Mouse (Mus musculus) thymus, postnatal 4 days (tissue): Measurements from ENCODE around the gene Polr3e.
"Not testable (repeated sequence)": the region's sequence is repeated elsewhere in the genome, so short reads cannot be mapped to it uniquely, and the experiment has no call there.

Experiments used
- DNase-seq: peaks from one replicate; pipeline ENCODE4 v3.0.0; 2021

Polr3e gene

DNA sequence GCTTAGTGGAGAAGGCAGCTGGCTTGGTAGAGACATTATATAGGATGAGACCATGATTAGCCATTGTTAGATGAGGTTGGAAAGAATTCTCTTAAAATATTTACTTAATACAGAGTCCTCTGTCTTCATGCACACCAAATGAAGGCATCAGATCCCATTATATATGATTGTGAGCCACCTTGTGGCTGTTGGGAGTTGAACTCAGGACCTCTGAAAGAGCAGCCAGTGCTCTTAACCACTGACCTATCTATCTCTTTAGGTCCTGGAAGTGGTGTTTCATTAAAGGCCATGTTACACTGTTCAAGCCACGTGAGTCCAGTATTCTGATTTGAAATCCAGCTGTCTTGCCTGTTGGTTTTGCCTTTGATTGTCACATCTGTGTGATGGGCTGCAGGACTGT lies 4.2 kb upstream of the Polr3e start:
- no peak for DNase-seq

DNA sequence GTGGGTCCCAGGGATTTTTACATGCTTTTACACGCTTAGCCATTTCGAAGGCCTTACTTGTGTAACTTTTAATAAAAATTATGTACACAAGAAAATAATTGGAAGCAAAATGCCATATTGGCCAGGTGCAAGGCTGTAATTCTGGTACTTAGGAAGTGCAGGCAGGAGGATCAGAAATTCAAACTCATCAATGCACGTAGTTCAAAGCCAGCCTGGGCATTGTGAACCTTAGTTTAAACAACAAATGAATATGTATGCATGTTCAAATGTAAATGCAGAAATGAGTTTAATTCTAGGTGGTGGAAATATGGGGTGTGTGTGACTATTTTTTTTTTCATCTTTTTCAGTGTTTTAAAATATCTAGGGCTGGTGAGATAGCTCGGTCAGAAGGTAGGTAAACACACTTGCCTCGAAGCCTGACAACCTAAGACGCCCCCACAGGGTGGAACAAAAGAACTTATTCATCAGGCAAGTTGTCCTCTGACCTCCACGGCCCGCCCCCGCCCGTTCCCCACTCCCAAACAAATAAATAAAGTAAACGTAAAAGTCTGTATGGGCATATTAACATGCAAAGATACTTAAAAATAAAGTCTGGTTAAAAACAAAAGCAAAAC lies 1.2 kb upstream of the Polr3e start:
- peak; percentile 42 for DNase-seq

DNA sequence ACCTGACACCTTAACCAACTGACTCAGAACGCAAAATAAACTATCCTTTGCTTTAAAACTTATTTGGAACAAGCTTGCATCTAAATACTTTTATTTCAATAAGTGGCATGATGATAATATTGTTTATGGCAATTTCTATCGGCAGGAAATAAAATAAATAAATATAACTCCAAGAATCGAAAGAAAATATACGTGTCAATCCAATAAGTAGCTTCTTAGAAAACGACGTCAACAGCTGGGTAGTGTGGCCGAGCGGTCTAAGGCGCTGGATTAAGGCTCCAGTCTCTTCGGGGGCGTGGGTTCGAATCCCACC lies 309 bp upstream of the Polr3e start:
- no peak for DNase-seq

DNA sequence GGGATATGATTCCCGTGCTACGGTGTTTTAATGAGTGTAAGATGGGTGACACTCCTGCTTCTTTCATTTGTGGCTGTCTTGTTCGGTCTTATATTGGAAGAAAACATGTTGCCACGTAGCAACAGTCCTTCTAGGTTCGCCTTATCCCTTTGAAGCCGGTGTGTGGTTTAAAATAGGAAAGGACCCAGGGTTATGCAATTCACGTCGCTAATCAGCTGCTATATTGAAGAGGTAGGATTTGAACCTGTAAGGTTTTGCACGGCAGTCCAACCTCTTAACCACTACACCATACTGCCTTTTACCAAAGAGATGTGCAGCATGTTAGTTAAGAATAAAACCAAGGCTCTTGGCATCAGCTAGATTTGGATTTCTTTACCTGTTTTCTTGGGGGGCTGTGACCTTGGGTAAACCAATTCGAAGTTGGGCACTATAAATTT lies 1.0 kb downstream of the Polr3e start:
- peak; percentile 52 for DNase-seq

DNA sequence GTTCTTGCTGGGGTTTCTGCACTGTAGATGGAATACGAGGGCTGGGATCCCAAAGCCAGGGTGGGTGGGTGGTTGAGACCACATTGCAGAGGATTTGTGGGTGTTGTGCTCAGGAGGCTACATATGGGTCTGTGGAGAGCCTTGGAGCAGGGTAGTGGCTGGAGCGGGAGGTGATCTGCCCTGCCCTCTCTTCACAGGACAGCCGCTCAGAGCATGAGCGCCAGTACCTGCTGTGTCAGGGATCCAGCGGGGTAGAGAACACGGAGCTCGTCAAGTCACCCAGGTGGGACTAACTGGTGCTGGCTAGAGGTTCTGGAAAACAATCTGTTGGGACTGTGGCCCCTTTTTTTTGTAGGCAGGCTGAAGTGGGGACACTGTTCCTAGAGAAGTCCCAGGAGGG lies 15.6 kb downstream of the Polr3e start:
- no peak for DNase-seq

DNA sequence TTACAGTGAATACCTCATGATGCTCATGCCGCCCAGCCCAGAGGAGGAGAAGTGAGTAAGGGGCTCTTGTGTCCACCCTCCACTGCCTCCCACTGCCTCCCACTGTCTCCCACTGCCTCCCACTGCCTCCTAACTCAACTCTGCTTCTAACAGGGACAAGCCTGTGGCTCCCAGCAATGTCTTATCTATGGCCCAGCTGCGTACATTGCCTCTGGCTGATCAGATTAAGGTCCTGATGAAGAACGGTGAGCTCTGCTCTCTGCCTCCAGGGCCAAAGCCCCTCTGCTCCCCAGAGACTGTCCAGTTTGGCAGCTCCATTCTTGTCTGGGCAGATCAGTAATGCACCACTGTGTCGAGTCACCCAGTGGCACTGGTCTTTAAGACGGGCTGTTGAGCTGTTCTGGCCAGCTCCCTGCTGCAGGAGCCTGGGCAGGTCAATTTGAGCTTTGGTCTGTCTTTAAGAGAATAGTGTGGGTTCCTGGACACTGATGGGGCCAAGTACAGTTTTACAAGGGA lies 16.2 kb downstream of the Polr3e start:
- no peak for DNase-seq

DNA sequence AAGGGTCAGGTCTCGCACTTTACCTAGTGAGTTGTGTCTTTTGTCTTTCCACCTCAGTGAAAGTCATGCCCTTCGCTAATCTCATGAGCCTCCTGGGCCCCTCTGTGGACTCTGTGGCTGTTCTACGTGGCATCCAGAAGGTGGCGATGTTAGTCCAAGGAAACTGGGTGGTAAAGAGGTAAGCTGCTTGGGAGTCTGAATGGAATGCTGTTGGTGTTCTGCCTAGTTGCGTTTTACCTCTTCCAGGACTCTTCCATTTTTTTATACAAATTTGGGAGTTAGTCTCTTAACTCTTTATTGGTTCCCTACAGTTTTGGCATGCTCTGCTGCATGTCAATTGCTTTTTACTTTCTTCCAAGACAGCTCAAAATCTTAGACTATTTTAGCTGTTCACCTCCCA lies 17.2 kb downstream of the Polr3e start:
- peak; percentile 65 for DNase-seq

DNA sequence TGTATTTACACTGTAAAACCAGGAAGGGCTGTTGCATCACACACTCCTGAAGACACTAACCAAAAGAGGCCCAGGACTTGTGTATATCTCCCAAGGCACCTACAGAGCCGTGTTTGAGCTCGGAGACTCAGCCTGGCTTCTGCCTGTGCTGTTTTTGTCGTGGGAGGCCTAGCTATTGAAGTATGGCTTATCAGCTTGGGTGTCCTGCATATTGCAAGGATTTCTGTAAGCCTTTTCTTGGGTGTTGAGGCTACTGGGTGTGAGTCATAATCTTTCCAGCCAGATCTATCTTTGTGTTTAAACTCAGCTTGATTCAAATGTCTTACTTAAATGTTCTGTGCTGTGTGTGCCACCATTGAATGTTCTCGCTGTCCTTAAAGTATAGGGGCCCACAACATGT lies 19.0 kb downstream of the Polr3e start:
- DNase-seq: no peak

DNA sequence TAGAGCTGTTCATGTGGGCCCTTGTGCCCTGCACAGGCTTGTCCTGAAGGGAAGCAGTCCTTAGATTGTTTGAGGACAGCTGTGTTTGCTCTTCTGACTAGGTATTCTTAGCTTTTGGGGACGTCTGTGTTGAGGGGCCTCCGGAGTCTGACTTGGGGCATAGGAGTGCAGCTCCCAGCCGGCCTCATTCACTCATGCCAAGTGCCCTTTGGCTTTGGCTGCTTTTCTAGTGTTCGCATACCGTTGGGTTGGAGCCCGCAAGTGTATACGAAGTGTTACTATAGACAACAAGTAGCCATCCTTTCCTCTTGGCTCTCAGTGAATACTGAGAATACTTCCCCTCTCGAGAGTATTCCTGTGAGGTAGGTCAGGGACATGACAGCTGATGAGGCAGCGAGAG lies 20.7 kb downstream of the Polr3e start:
- no peak for DNase-seq

DNA sequence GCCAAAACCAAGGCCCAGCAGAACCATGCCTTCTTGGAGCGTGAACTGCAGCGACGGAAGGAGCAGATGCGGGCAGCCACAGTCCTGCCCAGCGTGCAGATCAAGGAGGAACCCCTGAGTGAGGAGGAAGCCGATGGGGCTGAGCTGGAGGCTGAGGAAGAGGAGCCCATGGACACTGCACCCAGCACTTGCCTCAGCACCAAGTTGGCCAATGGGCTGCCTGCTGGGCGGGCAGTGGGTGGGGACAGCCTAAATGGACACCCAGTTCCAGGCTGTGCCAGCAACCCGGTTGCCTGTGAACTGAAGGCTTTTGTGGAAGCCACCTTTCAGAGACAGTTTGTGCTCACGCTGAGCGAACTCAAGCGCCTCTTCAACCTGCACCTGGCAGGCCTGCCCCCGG lies 22.8 kb downstream of the Polr3e start:
- DNase-seq: no peak

DNA sequence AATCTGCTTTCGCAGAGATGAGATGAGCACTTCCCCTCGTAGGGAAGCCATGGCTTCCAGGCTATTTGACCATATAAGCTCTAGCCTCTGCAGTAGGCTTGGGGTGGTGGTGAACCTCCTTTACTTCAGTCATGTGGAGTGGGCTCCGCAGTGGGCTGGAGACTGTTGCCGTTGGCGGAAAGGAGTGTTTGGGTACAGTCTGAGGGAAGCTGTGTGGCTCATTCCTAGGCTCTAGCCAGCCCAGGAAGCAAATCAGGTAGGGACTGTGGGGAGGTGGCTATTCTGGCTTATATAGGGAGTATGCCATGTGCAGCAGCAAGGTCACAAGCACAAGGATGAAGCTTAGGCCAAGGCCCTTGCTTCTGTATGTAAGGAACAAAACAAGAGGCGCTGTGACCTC lies 23.7 kb downstream of the Polr3e start:
- no peak for DNase-seq

DNA sequence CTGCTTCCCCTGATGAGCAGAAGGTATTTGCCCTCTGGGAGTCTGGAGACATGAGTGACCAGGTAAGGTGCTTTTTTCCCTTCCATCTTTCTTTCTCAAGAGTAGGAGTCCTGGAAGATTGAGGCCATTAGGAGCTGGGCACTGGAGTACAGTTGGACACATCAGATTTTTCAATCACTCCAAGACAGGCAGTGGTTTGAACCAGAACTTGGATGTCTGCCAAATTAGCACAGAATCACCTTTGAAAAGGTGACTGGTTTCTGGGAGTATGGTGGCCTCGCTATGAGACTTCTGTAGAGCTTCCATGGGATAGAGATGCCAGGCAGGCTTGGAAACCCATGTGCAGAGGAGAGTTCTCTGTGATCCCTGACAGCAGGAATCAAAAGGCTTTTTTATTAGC lies 25.0 kb downstream of the Polr3e start:
- DNase-seq: no peak

DNA sequence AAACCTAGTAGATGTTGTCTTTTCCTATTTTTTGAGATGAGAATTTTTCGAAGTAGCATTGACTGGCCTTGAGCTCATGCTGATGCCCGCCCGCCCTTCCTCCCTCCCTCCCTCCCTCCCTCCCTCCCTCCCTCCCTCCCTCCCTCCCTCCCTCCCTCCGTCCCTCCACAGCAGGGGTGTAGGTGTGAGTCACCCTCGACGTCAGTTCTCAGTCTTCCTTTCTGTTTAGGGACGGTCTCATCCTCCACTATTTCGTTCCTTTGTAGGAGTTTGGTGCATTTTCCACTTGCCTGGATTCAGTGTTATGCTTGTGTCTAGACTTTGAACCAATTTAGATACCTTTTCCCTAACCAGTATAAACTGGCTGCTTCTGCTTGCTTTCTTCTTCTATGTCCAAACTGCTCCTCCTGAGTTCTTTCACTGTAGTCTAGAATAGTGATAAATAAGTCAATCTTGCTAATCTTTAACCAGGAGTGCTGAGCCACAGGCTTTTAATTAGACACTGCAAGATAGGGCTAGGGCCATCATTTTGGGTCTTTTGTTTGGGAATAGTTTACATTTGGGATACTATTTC lies 26.5 kb downstream of the Polr3e start:
- no peak for DNase-seq

DNA sequence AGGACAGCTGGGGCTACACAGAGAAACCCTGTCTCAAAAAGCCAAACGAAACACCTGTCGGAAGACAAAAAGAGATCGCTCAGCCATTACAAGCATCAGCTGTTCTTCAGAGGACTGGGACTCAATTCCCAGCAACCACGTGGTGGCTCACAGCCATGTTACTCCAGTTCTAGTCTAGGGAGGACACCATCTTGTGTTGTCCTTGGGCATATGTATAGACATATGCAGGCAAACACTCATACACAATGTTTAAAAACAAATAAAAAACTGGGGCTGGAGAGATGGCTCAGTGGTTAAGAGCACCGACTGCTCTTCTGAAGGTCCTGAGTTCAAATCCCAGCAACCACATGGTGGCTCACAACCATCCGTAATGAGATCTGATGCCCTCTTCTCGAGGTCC lies 36.0 kb downstream of the Polr3e start:
- DNase-seq: not testable (repeated sequence)

DNA sequence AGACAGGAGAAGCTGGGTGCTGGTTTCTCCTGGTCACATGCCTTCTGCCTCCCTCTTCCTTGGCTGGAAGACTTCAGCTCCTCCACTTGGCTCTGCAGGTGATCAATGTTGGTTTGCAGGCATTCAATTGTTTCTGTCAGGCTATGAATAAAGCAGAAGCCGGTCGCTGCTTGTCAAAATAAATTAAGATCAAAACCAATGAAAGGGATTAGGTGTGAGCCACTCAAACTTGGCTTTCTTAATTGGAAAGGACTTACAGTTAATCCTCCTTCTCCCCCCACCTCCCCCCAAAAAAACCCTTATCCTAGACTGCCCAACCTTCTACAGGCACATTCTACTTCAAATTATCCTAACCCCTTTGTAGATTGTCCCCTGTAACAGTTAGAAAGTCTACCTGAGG lies 42.6 kb downstream of the Polr3e start:
- no peak for DNase-seq

DNA sequence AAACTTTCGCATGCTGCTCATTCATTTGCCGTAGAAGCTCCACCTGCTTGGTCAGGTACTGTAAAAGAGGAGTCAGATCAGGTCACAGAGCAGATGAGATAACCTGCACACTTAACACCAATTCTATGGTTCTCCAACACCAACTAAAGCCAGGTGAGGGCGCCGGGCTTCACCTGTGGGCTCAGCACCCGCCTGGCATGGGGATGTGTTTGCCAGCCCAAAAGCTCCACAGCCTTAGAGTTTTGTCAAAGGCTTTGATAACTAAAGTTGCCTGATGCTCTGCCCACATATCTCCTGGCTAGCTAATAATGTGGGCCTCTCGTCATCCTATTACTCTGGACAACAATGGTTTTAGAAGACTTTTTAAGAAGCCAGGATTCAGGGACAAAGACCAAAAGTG lies 43.1 kb downstream of the Polr3e start:
- DNase-seq: peak; percentile 61

DNA sequence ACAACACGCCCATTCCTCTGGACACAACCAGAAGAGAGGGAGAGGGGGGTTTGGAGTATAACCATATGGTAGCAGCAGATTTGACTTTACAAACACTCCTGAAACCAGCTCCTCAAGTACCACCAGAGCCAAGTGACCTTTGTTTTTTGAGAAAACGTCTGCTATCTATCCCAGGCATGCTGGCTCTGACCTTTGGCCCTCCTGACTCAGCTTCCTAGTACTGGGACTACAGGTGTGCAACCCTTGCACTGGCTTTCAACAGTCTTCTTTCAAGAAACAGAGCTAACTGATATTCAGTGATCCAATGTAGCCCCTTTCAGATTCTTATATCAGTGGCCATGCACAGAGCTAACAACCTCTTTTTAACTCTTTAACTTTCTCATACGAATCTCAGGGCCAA lies 44.3 kb downstream of the Polr3e start:
- DNase-seq: no peak

DNA sequence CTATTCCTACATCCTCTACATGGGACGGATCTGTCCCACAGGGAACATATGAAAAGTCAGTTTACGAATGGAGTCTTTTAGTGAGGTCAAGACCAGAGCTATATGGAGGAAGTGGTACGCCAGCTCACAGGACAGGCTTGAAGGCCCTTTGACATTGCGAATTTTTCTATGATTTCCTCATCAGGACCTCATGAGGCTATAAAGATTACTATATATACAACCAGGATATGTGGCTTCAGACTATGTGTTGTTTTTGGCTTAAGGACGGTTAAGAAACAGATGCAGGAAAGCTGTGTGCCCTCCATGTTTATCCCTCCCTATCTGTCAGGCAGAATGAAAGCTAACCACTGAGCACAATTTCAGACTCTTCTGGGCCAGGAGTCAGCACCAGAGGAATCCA lies 45.6 kb downstream of the Polr3e start:
- DNase-seq: no peak

DNA sequence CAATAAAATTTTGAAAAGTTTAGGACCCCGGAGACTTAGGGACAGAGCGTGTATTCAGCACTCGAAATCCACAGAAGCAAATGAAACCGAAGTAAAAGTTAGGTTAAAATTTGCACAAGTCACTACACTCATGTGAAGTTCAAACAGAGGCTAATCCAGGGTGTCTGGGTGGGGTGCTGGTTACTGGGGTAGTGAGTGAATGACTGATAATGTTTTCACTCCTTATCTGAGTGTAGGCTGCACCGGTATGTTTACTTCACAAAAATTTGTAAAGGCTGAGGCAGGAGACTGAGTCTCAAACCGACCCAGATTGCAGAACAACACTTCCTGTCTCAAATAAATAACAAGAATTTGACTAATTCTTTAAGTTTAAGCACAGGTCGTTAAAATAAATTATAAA lies 51.7 kb downstream of the Polr3e start:
- no peak for DNase-seq

DNA sequence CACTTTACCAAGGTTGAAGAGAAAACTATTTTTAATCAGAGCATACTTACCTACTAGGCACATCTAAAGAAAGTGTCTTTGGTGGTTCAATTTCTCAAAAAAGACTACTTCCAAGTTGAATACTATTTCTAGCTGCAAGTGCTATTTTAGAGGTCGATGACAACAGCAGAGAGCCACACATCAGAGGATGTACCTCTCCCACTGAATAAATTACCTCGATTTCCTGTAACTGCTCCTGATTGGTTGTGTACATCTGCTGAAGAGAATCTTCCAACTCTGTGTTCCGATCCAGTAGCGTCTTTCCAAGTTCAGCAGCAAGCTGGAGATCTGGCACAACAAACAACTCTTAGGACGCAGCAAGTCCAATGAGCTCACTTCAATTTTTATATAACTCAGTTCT lies 52.6 kb downstream of the Polr3e start:
- no peak for DNase-seq

DNA sequence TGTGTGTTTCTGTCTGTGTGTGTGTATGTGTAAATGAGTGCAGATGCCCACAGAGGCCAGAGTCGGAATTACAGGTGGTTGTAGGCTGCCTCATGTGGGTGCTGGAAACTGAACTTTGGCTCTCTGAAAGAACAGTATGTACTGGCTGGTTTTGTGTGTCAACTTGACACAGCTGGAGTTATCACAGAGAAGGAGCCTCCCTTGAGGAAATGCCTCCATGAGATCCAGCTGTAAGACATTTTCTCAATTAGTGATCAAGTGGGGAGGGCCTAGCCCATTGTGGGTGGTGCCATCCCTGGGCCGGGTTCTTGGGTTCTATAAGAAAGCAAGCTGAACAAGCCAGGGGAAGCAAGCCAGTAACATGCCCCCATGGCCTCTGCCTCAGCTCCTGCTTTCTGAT lies 54.9 kb downstream of the Polr3e start:
- not testable (repeated sequence) for DNase-seq

DNA sequence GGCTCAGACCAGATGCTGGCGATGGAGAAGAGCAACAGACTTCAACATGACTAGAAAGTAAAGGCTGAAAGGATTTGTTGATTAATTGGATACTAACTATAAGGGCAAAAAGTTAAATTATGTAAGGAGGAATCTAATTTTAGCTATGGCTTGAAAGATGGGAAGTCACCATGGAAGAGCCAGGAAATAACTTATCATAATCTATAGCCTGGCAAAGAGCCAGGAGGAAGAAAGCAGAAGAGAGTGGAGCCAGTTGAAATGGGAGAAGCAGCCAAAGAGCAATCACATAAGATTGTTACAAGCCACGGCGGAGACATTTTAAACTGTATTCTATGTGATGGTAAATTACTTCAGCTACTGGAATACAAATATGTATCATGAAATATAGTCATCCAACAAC lies 56.5 kb downstream of the Polr3e start:
- DNase-seq: no peak

DNA sequence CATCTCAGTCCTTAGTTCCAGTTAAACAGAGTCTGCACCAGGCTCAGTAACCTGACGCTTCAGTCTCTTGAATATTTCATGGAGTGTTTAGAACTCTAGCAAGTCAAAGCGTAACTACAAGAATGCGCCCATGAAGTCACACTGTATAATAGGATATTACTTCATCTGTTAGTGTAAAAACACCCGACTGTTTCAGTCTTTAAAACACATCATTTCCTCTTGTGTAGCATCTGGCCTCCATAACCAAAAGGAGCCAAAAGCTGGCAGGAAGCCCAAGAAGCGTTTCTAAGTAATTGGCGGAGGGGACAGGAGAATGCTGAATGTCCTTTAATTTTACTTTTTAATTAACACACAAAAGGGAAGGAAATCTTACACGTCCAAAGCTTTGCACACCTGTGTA lies 59.5 kb downstream of the Polr3e start:
- no peak for DNase-seq

DNA sequence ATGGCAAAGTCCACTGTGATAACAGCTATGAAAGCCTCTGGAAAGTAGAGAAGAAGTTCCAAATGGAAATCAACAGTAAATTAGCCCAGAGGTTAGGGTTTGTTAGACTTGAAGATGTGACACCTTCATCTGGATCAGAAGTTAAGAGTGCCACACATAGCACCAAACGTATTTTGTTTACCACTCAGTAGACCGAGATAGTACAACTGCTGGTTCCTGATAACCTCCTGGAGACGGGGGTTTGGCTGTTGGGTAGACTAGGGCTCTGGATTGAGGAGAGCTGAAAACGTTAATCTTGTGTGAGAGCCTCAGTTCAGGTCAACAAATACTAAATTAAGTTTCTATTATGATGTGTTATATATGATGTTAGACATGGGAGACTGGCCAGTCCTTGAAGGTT lies 62.5 kb downstream of the Polr3e start:
- DNase-seq: no peak
